Comparison of ENCODE assay signal across 28 mouse cellular contexts in genomic region chr8:91098106-91098505, GRCm38 (mm10). TPM values are rescaled to one million over a fixed set of nuclear protein-coding genes. Genes with fewer than 3 reads are reported as not detected.
A peak's percentile ranks its signal among the peaks of the same experiment; 100 is the strongest.
DNase-seq lines count a peak whose midpoint lies in the region; ATAC-seq and TF ChIP-seq lines count a peak whose summit lies in the region.
"Had no signal": no experiment of that assay in that cellular context is flagged by ENCODE, and none has a peak within 500 bp of the region (broad histone marks: within the 10 kb centered on the region; RNA-seq: fewer than 3 reads in every experiment).

No protein-coding gene starts in this region.

- ATAC-seq in heart, postnatal 0 days (ENCODE audit: insufficient read depth, low read depth): no peak
- no peak for ATAC-seq in kidney, embryonic 15.5 days (replicated peaks; ENCODE audit: low FRiP score)
- ATAC-seq in kidney, embryonic 16.5 days (ENCODE audit: low FRiP score, low TSS enrichment): no peak
- no peak for ATAC-seq in megakaryocyte, adult 5-6 weeks (ENCODE audit: poor library complexity, severe bottlenecking)
- ATAC-seq in midbrain, embryonic 15.5 days (replicated peaks): no peak
- ATAC-seq: forebrain, embryonic 13.5 days; forebrain, postnatal 0 days; hindbrain, embryonic 16.5 days; Patski had no signal

- no peak overlapping the region for H3K4me2 ChIP-seq in heart, postnatal 0 days (ENCODE audit: low read depth, low read length)
- no peak overlapping the region for H3K4me2 ChIP-seq in kidney, embryonic 15.5 days
- no peak overlapping the region for H3K4me2 ChIP-seq in kidney, embryonic 16.5 days (replicated peaks; ENCODE audit: low read depth, low read length)
- no peak overlapping the region for H3K4me2 ChIP-seq in midbrain, embryonic 15.5 days
- H3K4me2 ChIP-seq: forebrain, embryonic 13.5 days; heart, embryonic 12.5 days; heart, embryonic 15.5 days; hindbrain, embryonic 13.5 days had no signal

- H3K4me3 ChIP-seq in heart, postnatal 0 days (ENCODE audit: low read depth, low read length): no peak overlapping the region
- H3K4me3 ChIP-seq in kidney, embryonic 15.5 days (replicated peaks): no peak overlapping the region
- no peak overlapping the region for H3K4me3 ChIP-seq in kidney, embryonic 16.5 days (ENCODE audit: low read length)
- H3K4me3 ChIP-seq in megakaryocyte, embryonic 14.5 days (replicated peaks): peak overlapping the region; percentile 76
- H3K4me3 ChIP-seq in midbrain, embryonic 15.5 days: no peak overlapping the region
- H3K4me3 ChIP-seq: forebrain, embryonic 10.5 days; forebrain, embryonic 13.5 days; gastrocnemius, adult 2 months; heart, embryonic 12.5 days; heart, embryonic 15.5 days; hindbrain, embryonic 10.5 days; hindbrain, embryonic 13.5 days had no signal

- no peak overlapping the region for H3K9ac ChIP-seq in heart, postnatal 0 days (replicated peaks; ENCODE audit: low read depth, low read length)
- no peak overlapping the region for H3K9ac ChIP-seq in kidney, embryonic 15.5 days
- no peak overlapping the region for H3K9ac ChIP-seq in kidney, embryonic 16.5 days (replicated peaks; ENCODE audit: low read length)
- H3K9ac ChIP-seq in midbrain, embryonic 15.5 days: no peak overlapping the region
- H3K9ac ChIP-seq: forebrain, embryonic 13.5 days; forebrain, postnatal 0 days; heart, embryonic 12.5 days; heart, embryonic 15.5 days; hindbrain, embryonic 13.5 days had no signal

- H3K4me1 ChIP-seq in heart, postnatal 0 days (ENCODE audit: control insufficient read depth, insufficient read depth): no peaks in the 10 kb centered on the region
- H3K4me1 ChIP-seq in kidney, embryonic 15.5 days: peaks cover 3% of the 10 kb centered on the region; the same call in 1 of the 2 replicates
- 0 out of 2 replicates have a peak, but pooled peaks cover 5% of the 10 kb centered on the region for H3K4me1 ChIP-seq in kidney, embryonic 16.5 days (ENCODE audit: insufficient read depth, low read length)
- H3K4me1 ChIP-seq in megakaryocyte, embryonic 14.5 days: peaks cover 32% of the 10 kb centered on the region
- H3K4me1 ChIP-seq in midbrain, embryonic 15.5 days: no peaks in the 10 kb centered on the region
- H3K4me1 ChIP-seq: forebrain, embryonic 10.5 days; forebrain, embryonic 13.5 days; heart, embryonic 15.5 days; hindbrain, embryonic 10.5 days; hindbrain, embryonic 13.5 days had no signal

- H3K27ac ChIP-seq in heart, postnatal 0 days (ENCODE audit: low read depth): no peak overlapping the region
- 0 out of 2 replicates have a peak overlapping the region, but pooled peaks have one; percentile 28 for H3K27ac ChIP-seq in kidney, embryonic 15.5 days
- no peak overlapping the region; the same call in 1 of the 2 replicates for H3K27ac ChIP-seq in kidney, embryonic 16.5 days (ENCODE audit: low read length)
- H3K27ac ChIP-seq in midbrain, embryonic 15.5 days: no peak overlapping the region
- H3K27ac ChIP-seq: forebrain, embryonic 10.5 days; forebrain, embryonic 13.5 days; gastrocnemius, adult 2 months; heart, embryonic 15.5 days; hindbrain, embryonic 10.5 days; hindbrain, embryonic 13.5 days had no signal

- H3K36me3 ChIP-seq in heart, postnatal 0 days (replicated peaks; ENCODE audit: control insufficient read depth, insufficient read depth, low read length): peaks cover 72% of the 10 kb centered on the region
- peaks cover 59% of the 10 kb centered on the region for H3K36me3 ChIP-seq in kidney, embryonic 15.5 days
- peaks cover 39% of the 10 kb centered on the region for H3K36me3 ChIP-seq in kidney, embryonic 16.5 days (ENCODE audit: insufficient read depth, low read length)
- H3K36me3 ChIP-seq in megakaryocyte, embryonic 14.5 days (replicated peaks; ENCODE audit: low read length): peaks cover 94% of the 10 kb centered on the region
- peaks cover 21% of the 10 kb centered on the region for H3K36me3 ChIP-seq in midbrain, embryonic 15.5 days (replicated peaks)

- no peaks in the 10 kb centered on the region for H3K27me3 ChIP-seq in heart, postnatal 0 days (ENCODE audit: control insufficient read depth, insufficient read depth, low read length)
- H3K27me3 ChIP-seq in kidney, embryonic 15.5 days: no peaks in the 10 kb centered on the region
- no peaks in the 10 kb centered on the region for H3K27me3 ChIP-seq in kidney, embryonic 16.5 days (ENCODE audit: insufficient read depth, low read length)
- no peaks in the 10 kb centered on the region for H3K27me3 ChIP-seq in megakaryocyte, embryonic 14.5 days (replicated peaks)
- no peaks in the 10 kb centered on the region for H3K27me3 ChIP-seq in midbrain, embryonic 15.5 days (replicated peaks)
- H3K27me3 ChIP-seq: CH12.LX; forebrain, embryonic 13.5 days; heart, embryonic 12.5 days; heart, embryonic 15.5 days; hindbrain, embryonic 13.5 days; Patski had no signal

- WGBS in heart, postnatal 0 days: 46% methylated on average over 6 of the region's 6 CpGs
- 78% methylated on average over 6 of the region's 6 CpGs for WGBS in kidney, embryonic 15.5 days
- 75% methylated on average over 6 of the region's 6 CpGs for WGBS in kidney, embryonic 16.5 days
- WGBS in midbrain, embryonic 15.5 days: 89% methylated on average over 6 of the region's 6 CpGs

- no peaks in the 10 kb centered on the region for H3K9me3 ChIP-seq in heart, postnatal 0 days (replicated peaks; ENCODE audit: control insufficient read depth, low read length)
- no peaks in the 10 kb centered on the region for H3K9me3 ChIP-seq in kidney, embryonic 15.5 days (replicated peaks)
- H3K9me3 ChIP-seq in kidney, embryonic 16.5 days (ENCODE audit: low read length): no peaks in the 10 kb centered on the region
- H3K9me3 ChIP-seq in megakaryocyte, embryonic 14.5 days: no peaks in the 10 kb centered on the region
- no peaks in the 10 kb centered on the region for H3K9me3 ChIP-seq in midbrain, embryonic 15.5 days
- H3K9me3 ChIP-seq: forebrain, embryonic 10.5 days; forebrain, embryonic 13.5 days; G1E; heart, embryonic 12.5 days; heart, embryonic 15.5 days; hindbrain, embryonic 10.5 days; hindbrain, embryonic 13.5 days had no signal

- no peak for TF ChIP-seq EP300 in heart, postnatal 0 days (IDR thresholded peaks at IDR 0.05; ENCODE audit: low read depth)

- DNase-seq in heart, postnatal 0 days (ENCODE audit: low spot score): peak; percentile 26
- DNase-seq in heart, postnatal 14 days: no peak
- DNase-seq: adrenal gland, postnatal 10 days; adrenal gland, postnatal 36 days; B cell, adult 2 months; cerebellum, adult 18-20 months; cerebellum, adult 9-10 months; cerebellum, postnatal 14 days; forebrain, postnatal 0 days; gastrocnemius, adult 2 months; gastrocnemius, postnatal 14 days; heart, adult 11 months; heart, postnatal 36 days had no signal

- no peak for TF ChIP-seq CTCF in heart, postnatal 0 days (IDR thresholded peaks at IDR 0.05; ENCODE audit: low read depth)

- intact Hi-C loops in heart, postnatal 14 days (cut with DNase I): no loop called here

RNA-seq across cellular contexts. Expression of gene Rbl2, which starts 28.2 kb away (rescaled TPM):
- 20.1 and 26.4 TPM in 2 replicates for total RNA-seq in heart, postnatal 0 days (2014; rRNA removed; ENCODE audit: low replicate concordance)
- polyA plus RNA-seq in heart, postnatal 0 days (2015; fragmentation: Nextera tagmentation; extraction: Ambion mirVana): 10.9 and 12.1 TPM in 2 replicates
- total RNA-seq in heart, postnatal 14 days (2021): 10 to 100 TPM; 24.6 to 27.9 TPM
- polyA plus RNA-seq in kidney, embryonic 15.5 days (2015; fragmentation: Nextera tagmentation; extraction: Ambion mirVana): 17.9 and 18.5 TPM in 2 replicates
- 19.1 and 22.8 TPM in 2 replicates for polyA plus RNA-seq in kidney, embryonic 16.5 days (2015; fragmentation: Nextera tagmentation; extraction: Ambion mirVana)
- polyA plus RNA-seq in megakaryocyte, embryonic 14.5 days (2012; ENCODE audit: insufficient read depth, low replicate concordance): 2.1 and 3.5 TPM in 2 replicates
- 55.9 and 69.4 TPM in 2 replicates for total RNA-seq in megakaryocyte, adult 5-6 weeks (2015)
- total RNA-seq in megakaryocyte, adult 5-6 weeks (2017): 77.5 and 79.8 TPM in 2 replicates
- polyA plus RNA-seq in midbrain, embryonic 15.5 days (2015; fragmentation: Nextera tagmentation; extraction: Ambion mirVana): 22.0 and 22.1 TPM in 2 replicates
